Mouse (Mus musculus) induced T-regulatory cell, adult 2 months (primary cell): ENCODE results near the gene Zfp648.
A peak's percentile ranks its signal among the peaks of the same experiment; 100 is the strongest.

ENCODE experiments used
- DNase-seq: peaks from one replicate; pipeline ENCODE4 v3.0.0-alpha.2; 2012; ENCODE audit warnings: low read depth

Gene Zfp648

GRCm38 (mm10) chr1:154220566-154220965, 19.6 kb downstream of the Zfp648 start:
- DNase-seq = no peak

- no peak for DNase-seq
These were observed 22.8 kb downstream of the Zfp648 start for GRCm38 (mm10) chr1:154223807-154224207.

- DNase-seq = no peak
These were observed 31.6 kb downstream of the Zfp648 start for GRCm38 (mm10) chr1:154232594-154232993.

GRCm38 (mm10) chr1:154233033-154233432, 32.0 kb downstream of the Zfp648 start:
- DNase-seq = no peak

- no peak for DNase-seq
These were observed 33.8 kb downstream of the Zfp648 start for GRCm38 (mm10) chr1:154234814-154235213.

- DNase-seq = peak; percentile 1
These were observed 37.9 kb downstream of the Zfp648 start for GRCm38 (mm10) chr1:154238876-154239275.

- no peak for DNase-seq
These were observed 50.2 kb downstream of the Zfp648 start for GRCm38 (mm10) chr1:154251186-154251585.

GRCm38 (mm10) chr1:154252739-154253138, 51.8 kb downstream of the Zfp648 start:
- no peak for DNase-seq
